Mouse (Mus musculus) layer of hippocampus, adult 2 months (tissue): Measurements from ENCODE around the gene Ift57. TPM values are rescaled to one million over a fixed set of nuclear protein-coding genes. Genes with fewer than 3 reads are reported as not detected.

Experiments
- DNase-seq, 2 experiments: peaks; one replicate each; pipeline ENCODE4 v3.0.0; 2022; ENCODE audit warnings: low spot score in 2 of 2
- H3K27ac ChIP-seq: fragments of 200-600 bp; 2 replicates; pipeline ENCODE4 v1.8.1; 2022
- H3K4me3 ChIP-seq: fragments of 200-600 bp; 2 replicates; pipeline ENCODE4 v1.8.1; 2022; ENCODE audit warnings: mild to moderate bottlenecking
- CTCF ChIP-seq: fragments of 200-600 bp; conservative IDR thresholded peaks from 2 replicates; pipeline ENCODE4 v1.8.1; 2022; ENCODE audit warnings: antibody characterized with exemption, mild to moderate bottlenecking, moderate library complexity
- total RNA-seq, 2 experiments: library from RNA; stranded (reverse); gene quantifications; 2 replicates each; pipeline ENCODE4 v1.2.3; 2021

Ift57 gene
- total RNA-seq, 2 experiments from 2014 or later = 53.7 to 53.8 TPM

DNA sequence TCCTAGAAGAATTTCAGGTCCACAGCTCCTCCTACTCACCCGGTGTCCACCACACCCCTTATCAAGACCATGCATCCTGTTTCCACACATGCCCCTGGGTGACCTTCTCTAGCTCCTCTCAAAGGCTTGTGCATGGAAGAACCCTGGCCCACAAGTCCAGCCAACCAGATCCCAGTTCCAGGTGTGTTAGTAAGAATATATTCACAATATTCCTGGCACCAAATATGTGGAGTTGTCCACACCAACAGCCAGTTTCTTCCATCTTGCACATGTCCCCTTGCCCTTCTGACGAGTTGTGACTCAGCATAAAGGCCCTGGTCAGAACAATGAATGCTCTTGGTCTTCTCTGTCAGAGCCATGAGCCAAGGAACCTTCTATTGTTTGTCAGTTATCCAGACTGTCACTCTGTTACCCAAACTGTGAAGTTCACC, 70.8 kb downstream of the Ift57 start:
- Histone ChIP-seq H3K4me3 (no peak overlapping the region), H3K27ac (no peak overlapping the region)
- DNase-seq = no peak
- no peak for TF ChIP-seq CTCF

DNA sequence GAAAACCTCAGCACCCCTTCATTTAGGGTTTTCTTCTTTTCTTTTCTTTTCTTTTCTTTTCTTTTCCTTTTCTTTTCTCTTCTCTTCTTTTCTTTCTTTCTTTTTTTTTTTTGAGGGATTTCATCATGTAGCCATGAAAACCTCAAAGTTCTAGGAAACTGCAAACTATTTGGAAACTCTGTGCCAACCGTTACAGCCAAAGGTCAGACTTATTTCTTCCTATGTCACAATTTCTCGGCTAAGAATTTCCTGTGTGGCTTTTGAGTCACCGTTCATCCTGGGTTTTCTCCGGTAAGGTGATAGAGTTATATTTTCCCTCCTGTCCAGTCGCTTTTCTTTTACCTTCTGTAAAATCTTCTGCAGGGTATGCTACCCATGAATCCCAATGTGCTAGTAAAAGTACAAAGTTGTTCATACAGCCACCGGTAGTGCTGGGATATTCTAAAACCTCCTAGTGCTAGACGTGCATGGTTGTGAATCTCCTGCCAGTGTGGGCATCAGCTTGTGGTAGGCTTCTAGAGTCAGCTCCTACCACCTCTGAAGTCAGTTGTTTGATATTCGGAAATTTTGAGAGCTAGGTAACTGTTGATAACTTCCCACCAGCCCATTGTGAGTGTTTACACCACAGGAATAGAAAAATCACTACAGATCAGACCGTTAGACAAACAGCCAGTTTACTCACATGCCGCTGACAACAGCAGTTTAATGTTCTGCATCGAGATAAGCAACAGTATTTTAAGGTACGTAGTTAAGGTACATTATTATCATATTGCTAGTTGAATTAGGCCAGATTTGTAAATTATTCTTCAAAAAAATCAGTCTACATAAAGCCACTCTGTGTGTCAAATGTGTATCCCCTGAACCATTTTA, 71.5 kb downstream of the Ift57 start:
- no peak overlapping the region for H3K4me3 ChIP-seq
- no peak overlapping the region for H3K27ac ChIP-seq
- no peak for TF ChIP-seq CTCF
- DNase-seq = no peak

DNA sequence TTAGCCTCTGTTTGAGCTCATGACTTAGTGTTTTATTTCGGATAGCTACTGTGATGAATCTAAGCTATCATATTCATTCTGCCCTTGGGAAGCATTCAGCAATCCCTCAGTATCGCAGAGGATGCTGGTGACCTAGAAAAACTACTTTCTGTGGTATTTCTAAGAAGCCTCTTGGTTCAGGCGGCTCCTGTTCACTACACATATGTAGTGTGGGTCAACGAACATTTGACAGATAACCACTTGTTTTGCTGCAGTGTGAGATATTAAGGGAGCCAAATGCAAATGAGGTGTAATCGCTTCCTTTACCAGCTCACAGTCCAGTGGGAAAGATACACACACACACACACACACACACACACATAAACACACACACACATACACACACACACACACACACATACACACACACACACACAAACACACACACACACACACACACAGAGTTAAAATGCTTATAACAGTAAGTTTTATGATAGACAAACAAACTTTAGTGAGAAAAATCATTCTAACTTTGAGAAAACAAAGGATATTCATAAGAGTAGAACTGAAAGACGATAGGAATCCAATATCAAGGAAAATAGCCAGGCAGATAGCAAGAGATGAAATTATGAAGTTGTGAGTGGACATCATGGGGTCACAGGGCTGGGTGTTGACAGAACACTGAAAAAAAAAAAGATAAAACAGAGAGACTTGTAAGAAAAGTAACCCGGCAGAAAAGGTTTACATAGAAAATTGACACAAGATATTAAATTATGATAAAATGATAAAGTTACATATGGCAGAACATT, 72.8 kb downstream of the Ift57 start:
- H3K27ac ChIP-seq = no peak overlapping the region
- no peak for TF ChIP-seq CTCF

DNA sequence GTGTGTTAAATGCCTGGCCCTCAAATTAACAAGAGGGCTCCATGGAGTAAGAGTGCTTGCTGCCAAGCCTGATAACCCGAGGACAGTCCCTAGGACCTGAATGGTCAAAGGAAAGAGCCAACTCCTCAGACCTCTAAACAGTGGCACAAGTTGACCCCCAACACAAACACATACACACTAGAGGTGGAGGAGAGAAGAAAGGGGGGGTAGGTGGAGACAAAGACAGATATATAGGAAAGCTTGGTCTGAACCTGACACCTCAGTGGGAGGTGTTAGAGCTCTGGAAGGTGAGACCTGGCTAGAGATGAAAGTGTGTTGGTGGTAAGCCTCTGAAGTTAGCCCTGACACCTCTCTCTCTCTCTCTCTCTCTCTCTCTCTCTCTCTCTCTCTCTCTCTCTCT, 73.5 kb downstream of the Ift57 start:
- H3K27ac ChIP-seq = no peak overlapping the region

More for the DNA sequence above, 72.8 kb downstream of the Ift57 start:
- H3K4me3 ChIP-seq = no peak overlapping the region
- no peak for DNase-seq

DNA sequence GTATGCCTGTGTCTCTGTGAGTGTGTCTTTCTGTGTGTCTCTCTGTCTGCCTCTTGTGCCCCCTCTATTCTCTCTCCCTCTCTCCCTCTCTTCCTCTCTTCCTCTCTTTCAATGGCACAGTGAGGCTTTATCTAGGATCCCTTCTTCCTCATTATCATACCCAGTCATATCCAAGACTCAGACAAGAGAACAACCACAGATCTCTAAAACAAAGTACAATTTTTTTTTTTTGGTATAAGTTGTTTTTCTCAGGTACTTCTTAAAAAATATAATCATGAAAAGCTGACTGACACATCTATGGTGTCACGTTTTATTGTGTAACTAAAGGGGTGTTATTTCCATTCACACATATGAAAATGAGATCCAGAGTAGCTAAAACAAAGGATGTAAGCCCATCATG, 74.0 kb downstream of the Ift57 start:
- no peak for TF ChIP-seq CTCF
- no peak overlapping the region for H3K4me3 ChIP-seq
- no peak overlapping the region for H3K27ac ChIP-seq

More for the DNA sequence above, 73.5 kb downstream of the Ift57 start:
- H3K4me3 ChIP-seq = no peak overlapping the region
- no peak for TF ChIP-seq CTCF
- DNase-seq = no peak

DNA sequence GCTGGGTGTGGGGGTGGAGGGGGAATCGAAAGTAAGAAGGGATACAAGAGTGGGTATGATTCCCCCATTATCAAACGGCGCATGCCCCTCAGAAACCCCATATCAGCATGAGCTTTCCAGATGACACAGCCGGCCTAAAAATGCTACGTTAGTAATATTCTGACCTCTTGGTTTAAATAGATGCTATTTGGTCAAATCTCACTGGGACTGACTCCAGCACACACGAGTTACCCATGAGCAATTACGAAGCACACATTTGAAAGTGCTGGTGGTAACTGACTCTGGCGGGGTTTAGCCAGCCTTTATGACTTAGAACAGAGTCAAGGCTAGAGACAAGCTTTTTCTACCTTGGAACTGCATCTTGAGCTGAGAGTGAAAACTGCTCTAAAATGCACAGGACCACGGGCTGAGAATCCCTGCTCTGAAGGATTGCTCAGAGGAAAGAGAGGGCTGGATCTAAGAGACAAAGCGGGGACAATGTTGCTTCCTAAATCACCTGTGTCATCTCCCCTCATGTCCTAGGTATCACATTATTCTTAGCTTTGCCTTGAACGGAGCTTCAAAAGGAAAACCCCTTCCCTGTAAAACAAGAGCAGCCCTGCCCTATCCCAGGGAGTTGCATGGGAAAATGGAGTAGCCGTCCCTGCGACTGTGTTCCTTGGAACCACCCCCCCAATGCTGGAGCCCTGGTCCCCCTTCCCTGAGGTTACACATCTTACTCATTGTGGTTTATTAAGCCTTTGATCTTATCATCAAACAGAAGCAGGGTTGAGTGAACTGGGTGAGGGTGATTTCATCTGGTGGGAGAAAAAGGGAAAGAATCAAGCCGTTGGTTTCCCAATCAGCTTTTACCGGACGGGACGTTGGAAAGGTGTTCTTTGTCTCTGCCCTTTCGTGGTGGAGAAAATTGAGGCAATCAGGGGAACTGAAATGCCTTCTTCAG, 75.3 kb downstream of the Ift57 start:
- Histone ChIP-seq H3K4me3 (no peak overlapping the region), H3K27ac (no peak overlapping the region)
- no peak for TF ChIP-seq CTCF
- no peak for DNase-seq

More for the DNA sequence above, 74.0 kb downstream of the Ift57 start:
- DNase-seq = no peak

DNA sequence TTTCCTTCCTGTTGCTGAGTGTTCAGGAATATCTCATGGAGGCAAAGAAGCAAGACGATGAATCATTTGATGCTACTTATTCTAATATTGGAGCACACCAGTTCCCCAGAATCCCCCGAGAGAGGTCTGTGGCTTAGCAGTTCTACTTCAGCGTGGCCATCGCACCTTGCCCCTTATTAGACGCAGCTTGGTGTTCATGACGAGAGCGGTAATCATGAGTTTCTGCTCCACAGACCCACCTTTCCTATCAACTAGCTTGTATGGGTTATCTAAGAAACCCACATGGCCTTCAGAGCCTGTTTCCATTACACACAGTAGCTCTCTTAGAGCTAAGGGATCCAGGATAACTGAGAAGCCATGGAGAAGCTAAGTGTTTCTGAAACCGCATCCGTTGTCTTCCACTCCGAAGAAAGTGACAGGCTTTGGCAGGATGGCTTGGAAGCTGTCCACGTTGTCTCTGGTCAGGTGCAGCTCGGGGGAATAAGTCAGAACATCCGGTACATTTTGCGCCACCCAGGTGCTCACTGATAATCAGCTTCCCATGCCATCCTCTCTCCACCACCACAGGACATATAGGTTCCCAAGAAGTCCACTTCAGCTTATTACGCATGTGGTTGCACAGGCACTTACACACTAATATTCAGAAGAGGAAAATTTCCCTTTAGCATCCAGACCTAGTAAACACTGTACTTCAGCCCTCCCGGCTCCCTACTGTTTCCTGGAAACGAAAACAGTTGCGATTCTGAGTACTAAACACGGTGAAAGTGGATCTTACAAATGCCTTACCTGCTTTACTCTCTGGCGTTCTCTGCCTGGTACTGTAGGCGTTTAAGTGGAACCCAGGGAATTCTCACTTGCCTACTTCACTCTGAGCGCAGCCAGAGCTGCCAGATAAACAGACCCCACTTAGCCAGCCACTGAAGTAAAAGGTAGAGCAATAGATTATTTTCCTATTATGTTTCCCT, 76.3 kb downstream of the Ift57 start:
- no peak overlapping the region for H3K4me3 ChIP-seq
- no peak for DNase-seq
- no peak overlapping the region for H3K27ac ChIP-seq
- no peak for TF ChIP-seq CTCF

DNA sequence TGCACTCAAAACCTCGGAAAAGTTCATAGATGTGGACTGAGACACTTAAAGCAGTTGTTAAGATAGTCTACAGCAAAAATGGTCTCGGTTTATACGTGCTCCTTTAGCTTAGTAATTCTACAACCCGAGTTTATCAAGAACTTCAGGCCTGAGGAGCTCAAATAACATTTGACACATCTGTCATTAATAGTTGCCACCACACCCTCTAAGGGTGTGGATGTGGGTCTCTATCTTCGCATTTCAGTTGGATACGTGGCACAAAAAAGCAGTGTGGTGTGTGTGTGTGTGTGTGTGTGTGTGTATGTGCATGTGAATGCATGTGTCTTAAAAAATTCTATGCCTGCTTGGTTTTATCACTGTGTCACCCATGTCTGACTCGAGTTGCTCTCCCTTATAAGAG, 77.9 kb downstream of the Ift57 start:
- Histone ChIP-seq H3K4me3 (no peak overlapping the region), H3K27ac (no peak overlapping the region)
- TF ChIP-seq CTCF = no peak
- DNase-seq = no peak

DNA sequence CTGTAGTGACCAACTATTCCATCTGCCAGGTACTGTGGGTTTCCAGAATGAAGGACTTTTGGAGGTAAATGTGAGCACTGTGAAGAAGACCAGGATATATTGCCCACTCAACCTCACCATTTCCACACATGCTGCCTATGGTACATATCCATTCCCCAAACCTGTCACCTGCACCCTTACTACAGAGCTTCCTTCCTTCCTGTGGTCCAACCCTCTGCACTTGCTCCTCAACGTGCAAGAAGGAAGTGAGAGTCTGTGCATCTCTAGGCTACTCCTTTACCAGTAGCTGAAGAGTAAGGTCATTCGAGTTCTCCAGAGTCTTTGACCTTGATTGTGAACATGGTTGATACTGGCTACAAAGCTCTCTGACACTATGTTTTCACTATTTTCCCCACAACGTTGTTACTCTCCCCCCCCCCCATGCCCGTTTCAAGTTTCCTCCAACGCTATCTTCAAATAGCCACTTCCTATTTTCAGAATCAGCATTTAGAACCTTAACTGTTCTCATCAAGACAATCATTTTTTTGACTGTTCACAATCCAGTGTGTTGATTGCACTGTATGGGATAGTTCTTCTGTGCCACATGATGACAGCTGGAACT, 82.6 kb downstream of the Ift57 start:
- H3K27ac ChIP-seq = no peak overlapping the region
- no peak for TF ChIP-seq CTCF
- no peak for DNase-seq
- no peak overlapping the region for H3K4me3 ChIP-seq

DNA sequence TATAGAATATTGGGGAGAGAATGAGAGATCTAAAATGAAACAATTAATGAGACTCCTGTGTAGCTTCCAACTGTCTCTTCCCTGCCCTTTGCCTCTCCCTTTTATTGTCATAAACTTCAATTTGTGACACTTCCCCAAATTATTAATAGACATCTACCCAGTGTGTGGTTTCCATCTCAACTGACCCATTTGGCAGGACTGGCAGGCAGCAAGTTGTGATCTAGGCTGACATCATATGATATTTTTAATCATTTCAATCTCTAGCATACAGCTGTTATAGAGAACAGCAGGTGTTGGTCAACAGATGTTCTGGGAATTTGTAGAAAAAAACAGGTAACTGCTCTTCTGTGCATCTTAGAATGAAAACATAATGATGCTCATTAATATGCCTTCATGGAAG, 84.3 kb downstream of the Ift57 start:
- no peak overlapping the region for H3K4me3 ChIP-seq
- no peak for DNase-seq
- H3K27ac ChIP-seq = no peak overlapping the region
- no peak for TF ChIP-seq CTCF

DNA sequence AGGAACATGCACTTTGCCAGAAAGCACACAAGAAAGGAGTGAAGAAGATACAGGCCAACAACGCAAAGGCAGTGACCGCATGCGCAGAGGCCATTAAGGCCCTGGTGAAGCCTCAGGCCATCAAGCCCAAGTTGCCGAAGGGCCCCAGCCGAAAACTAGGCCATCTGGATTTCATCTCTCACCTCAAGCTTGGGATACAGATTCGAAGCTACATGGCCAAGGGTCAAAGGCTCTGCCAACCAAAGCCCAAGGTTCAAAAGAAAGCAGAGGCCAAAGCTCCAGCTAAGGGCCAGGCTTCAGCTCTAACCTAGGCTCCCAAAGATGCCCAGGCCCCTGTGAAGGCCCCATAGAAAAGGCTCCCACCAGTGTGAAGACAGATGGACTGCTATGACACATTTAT, 87.1 kb downstream of the Ift57 start:
- H3K27ac ChIP-seq = no peak overlapping the region
- DNase-seq = no peak
- no peak for TF ChIP-seq CTCF
- no peak overlapping the region for H3K4me3 ChIP-seq
